Mouse (Mus musculus) 3134 (cell line): Measurements from ENCODE around the gene Lpo.
"Not testable (repeated sequence)": the region's sequence is repeated elsewhere in the genome, so short reads cannot be mapped to it uniquely, and the experiment has no call there.

ENCODE experiments used
- DNase-seq: peaks from one replicate; pipeline ENCODE4 v3.0.0-alpha.2; 2011; ENCODE audit warnings: low spot score; ENCODE audit not compliant: insufficient read length; ENCODE audit errors: extremely low read depth

The Lpo gene

DNA sequence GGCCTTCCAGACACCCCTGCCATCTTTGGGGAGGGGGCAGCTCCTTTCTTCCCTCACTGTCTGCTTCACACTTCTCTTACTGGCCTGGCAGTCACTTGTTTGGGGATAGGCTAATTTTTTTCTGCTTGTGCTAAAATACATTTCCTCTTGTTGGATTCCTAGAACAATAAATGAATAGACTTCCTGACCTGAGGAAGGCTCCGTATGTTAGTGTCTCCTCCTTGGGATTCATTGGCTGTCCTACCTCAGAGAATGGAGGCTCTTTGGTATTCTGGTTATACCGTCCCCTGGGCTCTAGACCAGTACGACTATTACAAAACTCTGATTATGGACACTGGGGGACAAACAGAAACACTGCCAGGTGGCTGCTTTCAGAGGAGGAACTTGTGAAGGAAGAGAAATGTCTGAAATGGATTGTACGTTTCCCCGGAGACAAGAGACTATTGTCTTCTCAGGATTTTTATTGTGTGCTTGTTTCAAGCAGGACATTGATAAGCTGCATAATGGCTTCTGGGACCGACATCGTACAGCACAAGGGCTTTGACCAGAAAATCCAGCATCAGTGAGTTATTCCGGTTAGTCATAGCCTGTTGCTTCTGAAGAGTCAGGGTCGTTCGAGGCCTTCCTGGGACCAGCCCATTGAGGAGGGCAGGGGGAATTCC is at the start of gene Lpo:
TSS of gene Lpo (minus strand) at position 51 of the 662 bp plus-strand sequence.
- DNase-seq: no peak

DNA sequence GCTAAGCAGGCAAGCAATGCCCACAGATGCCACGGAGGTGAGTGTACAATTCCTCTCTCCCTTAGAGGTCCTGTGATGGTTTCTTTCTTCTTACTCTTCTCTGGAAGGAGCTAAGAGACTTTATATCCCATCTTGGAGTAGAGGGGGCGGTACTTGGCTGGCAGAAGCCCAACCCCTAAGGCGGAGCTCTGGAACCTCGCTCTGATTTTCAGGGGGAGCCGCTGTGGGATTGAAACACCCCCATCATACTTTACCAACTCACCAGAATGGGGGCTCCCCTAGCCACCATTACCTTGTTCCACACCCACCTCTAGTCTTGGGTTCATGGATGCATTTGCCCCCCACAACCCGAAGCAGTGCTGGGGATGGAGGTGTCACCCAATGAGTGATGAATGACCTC is 47.3 kb upstream of the Lpo start, which contains the start of gene Epx:
TSS of gene Epx (minus strand) at position 101 of the 400 bp plus-strand sequence.
- no peak for DNase-seq

DNA sequence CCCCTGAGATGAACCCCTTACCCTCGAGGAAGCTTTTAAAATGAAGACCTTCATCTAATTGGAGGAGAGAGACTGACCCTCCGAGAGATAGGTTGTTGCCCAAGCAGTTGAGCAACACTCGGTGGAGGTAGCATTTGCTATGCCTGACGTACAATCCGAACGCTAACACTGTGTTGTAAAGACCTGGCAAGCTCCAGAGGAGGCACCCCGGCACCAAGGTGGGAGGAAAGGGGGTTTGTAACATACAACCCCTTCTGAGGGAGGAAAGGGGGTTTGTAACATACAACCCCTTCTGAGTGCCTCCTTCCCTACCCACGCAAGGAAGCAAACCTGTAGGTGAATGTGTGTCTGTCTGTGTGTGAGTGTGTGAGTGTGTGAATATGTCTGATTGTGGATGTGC is 43.7 kb upstream of the Lpo start:
- DNase-seq: no peak

DNA sequence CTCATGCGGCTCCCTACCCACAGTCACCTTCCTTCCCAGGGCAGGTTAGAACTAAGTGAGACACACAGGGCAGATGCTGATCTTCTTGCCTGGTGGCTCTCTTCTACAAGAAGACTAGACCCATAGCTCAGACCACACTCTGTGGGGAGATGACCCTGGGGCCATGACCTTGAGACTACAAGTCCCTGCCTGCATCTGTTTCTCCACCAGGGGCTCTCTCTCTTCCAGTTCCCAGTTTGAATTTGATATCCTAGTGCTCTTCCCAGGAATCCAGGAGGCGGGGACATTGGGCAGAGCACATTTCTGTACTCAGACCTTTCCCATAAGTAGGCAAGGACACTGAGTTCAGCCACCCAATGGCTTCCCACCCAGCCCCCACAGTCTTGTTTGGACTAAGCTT is 42.0 kb upstream of the Lpo start:
- DNase-seq: no peak

- DNase-seq: not testable (repeated sequence)
Observed at GRCm38 (mm10) chr11:87866891-87867290, 38.8 kb upstream of the Lpo start.

- no peak for DNase-seq
Observed at GRCm38 (mm10) chr11:87862805-87863204, 34.7 kb upstream of the Lpo start.

GRCm38 (mm10) chr11:87860426-87860825 is 32.3 kb upstream of the Lpo start:
- DNase-seq: no peak

DNA sequence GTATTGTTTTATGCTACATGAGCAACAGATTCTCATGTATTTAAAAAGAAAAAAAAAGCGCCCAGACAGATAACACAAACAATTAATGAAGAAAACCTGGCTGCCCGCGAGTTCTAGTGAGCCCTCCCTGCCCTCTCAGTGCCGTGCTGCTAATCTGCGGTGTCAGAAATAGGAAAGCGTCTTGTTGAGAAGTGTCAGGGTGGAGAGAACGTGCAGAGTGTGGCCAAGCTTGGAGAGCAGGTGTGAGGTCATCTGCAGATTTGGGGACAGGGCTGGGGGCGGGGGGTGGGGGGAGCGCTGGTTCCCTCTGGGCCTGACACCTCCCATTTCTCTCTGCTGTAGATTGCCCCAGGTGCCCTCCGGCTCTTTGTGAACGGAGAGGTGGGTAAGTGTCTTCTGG is 31.2 kb upstream of the Lpo start:
- DNase-seq: no peak

GRCm38 (mm10) chr11:87854550-87854949 is 26.5 kb upstream of the Lpo start:
- no peak for DNase-seq

DNA sequence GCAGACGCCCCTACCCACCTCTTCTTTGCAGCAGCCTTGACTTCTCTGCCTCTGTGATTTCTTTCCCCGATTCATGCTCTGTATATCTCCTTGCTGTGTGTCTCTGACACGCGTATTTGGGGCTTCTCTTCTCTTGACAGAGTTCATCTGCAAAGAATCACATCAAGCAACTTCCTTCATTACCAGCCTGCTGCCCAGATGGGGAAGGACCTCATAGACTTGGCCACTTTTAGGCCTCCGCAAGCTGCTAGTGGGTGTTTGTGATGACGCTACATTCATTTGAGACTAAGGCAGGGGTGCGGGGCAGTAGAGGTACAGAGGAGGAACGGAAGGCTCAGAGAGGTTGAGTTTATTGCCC is 25.5 kb upstream of the Lpo start:
- DNase-seq: no peak

DNA sequence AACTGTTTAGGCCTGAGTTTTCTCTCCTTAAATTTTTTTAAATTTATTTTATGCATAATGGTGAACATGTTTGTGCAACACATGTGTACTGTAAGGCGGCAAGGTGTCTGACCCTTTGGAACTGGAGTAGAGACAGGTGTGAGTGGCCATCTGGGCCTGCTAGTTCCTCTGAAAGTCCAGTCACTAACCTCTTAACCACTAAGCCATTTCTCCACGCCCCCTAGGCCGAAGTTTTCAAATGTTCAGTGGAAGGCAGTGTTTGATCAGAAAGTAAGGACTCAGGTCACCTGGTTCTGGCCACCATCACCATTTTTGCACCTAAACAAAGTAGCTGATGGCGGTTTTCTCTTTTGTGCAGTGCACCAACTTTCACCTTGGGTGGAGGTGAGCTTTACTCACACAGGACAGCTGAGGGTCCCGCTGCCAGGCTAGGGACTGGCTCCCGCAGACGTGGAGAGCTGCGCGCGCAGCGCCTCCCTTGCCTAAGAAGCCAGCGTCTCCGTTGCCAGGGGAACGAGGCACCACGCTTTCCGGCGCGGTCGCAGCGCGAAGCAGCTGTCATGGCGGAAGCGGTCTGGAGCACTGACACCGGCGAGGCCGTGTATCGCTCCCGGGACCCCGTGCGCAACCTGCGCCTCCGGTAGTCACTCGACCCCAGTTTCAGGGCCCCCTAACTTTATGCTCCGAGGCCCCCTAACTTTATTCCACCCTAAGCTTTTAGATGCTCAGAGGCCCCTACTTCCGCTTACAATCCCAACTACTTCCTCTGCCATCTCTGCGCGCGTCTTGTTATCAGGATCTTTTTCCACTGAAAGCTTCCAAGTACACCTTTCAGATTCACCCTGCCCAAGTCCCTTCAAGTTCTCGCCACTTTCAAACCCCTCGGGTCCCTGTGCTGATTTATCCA is 24.9 kb upstream of the Lpo start, which contains the start of gene Mks1:
TSS of gene Mks1 (plus strand) at position 526 of the 907 bp plus-strand sequence.
- DNase-seq: no peak

DNA sequence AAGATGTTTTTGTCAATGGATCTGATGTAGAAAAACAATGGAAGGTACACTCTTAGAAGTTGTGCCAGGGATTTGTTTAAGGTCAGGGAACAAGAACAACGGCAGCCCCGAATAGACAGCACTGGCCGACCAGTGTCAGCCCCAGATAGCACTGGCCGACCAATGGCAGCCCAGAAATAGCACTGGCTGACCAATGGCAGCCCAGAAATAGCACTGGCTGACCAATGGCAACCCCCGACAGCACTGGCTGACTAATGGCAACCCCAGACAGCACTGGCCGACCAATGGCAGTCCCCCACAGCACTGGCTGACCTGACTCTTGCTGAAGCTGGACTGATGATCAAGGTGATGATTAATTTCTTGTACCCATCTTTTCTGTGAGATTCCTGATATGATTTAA is 19.8 kb upstream of the Lpo start:
- no peak for DNase-seq

DNA sequence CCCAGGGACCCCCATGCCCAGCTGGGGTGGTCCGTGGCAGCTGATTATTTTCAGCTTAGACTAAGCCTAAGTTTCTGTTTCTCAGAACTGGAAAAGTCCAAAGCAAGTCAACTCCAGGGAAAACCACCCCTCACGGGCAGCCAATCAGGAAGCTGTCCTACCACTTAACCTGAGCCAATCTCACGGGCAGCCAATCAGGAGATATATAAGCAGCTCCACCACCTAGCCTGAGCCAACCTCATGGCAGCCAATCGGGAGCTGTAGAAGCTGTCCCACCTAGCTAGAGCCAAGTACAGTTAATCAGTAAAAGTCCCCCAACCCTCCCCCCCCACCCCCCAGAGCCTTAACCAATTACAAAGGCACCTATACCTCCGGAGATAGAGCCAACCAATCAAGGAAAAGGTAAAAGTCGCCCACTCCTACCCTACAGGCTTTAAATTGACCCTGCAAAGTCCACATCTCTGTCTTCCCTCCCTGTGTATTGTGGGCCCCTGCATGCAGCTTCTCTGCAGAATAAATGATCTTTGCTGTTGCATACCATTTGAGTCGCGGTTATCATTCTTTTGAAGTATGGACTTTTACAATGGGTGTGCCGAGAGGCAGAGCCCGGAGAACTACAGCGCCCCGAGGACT is 19.0 kb upstream of the Lpo start:
- DNase-seq: no peak

GRCm38 (mm10) chr11:87841436-87841835 is 13.3 kb upstream of the Lpo start:
- no peak for DNase-seq

DNA sequence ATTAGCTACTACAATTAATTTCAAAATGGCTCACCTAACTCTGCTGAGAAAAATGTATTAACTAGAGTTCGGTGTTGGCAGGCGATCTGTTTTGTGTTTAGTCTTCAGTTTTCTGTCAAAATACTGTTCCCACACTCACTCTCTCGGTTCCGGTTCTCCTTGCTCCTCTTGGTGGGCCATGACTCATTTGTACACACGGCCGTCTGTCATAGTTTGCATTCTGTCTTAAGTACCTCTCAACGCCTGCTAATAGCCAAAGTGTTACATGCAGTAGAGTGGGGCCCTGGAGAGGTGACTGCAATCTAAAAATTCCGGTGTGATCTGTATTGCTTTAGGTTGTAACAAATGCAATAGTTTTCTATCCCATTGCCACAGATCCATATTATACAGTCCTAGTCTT is 12.6 kb upstream of the Lpo start:
- DNase-seq: no peak

DNA sequence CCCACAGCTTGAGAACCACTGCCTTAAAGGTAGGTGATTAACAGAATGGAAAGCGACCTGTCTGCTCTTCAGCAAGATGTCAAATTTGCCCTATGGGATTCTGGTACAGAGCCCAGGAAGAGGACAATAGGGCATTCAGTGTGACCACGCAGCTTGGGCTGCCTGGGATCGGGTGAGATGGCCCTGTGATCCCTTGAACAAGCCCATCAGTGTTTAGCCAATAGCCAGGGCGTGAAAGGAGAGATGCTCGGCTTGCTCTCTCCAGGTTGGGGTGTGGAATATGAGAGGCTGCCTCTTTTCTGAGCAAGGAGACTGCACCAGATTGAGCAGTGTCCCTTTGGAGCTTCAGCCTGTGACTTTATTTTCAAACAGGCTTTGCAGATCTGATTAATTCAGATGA is 6.6 kb downstream of the Lpo start:
- DNase-seq: no peak

- no peak for DNase-seq
Observed at GRCm38 (mm10) chr11:87817443-87817773, 10.7 kb downstream of the Lpo start.

DNA sequence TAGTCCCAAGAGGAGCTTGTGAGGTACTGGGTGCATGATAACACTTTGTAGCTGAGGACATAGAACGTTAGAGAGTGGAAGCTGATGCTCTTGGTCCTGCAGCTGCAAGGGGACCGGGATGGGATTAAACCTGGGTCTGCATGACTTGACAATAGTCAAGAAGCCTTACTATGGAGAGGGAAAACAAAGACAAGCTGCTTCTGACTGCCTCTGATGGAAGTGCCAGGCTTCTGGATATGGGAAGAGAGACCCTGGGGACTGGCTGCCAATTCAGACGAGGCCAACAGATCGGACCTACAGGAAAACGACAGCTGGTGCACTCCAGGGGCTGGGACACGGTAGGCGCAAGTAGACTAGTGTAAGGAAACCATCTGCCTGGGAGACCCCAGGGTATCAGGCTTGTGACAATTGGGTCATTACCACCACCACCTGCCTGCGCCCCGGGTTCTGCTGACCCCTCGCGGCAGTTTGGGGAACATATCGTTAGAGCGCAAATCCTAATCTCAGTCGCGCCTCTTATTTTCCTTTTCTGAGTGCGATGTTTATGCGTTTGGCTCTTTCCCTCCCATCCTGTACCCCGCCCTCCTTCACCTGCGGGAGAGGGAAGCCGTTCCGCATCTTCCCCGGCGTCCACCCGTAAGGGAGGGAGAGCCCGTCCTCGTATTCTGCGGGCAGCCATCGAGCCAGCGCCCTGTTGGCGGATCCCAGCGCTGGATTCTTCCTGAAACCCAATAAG is 11.2 kb downstream of the Lpo start:
- no peak for DNase-seq

DNA sequence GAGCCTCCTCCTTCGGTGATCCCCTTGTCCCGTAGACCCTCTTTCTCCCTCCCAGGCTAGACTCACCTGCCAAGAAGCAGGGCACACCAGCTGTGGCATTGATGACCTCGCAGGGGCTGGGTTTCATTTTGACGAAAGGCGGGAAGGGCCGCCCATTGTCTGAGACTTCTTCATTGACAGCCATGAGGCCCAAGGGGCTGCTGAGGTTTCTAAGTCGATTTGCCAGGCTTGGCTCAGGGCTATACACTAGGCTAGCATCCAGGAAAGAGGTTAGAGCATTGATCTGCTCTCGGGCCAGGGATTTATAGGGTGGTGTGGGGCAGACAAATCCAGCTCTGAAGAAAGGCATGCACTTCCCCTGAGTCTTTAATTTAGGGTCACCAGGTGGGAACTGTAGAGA is 13.3 kb downstream of the Lpo start:
- DNase-seq: no peak

- no peak for DNase-seq
Observed at GRCm38 (mm10) chr11:87811396-87811795, 16.7 kb downstream of the Lpo start.

DNA sequence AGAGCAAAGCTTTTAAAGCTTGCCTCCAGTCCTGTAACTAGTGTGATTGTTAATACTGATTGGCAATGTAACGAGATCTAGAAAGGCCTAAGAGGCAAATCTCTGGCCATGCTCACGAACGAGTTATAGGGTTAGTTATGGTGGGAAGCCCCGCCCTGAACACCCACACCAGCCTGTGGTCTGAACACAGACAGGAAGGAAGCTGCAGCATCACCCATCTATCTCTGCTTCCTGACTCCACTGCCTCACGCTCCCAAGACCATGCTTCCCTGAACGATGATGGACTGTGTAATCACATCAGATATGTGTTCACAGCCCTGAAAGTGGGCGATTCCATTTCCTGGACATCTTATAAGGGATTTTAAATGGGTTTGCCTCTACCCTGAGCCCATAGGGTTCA is 19.9 kb downstream of the Lpo start:
- DNase-seq: no peak
